Mouse (Mus musculus) left cerebral cortex, adult 9 months (tissue): ENCODE data around the gene Tenm2.

ENCODE experiments used
- DNase-seq, 2 experiments: peaks; one replicate each; pipeline ENCODE4 v3.0.0; 2022; ENCODE audit warnings: low spot score in 2 of 2

Gene Tenm2

DNA sequence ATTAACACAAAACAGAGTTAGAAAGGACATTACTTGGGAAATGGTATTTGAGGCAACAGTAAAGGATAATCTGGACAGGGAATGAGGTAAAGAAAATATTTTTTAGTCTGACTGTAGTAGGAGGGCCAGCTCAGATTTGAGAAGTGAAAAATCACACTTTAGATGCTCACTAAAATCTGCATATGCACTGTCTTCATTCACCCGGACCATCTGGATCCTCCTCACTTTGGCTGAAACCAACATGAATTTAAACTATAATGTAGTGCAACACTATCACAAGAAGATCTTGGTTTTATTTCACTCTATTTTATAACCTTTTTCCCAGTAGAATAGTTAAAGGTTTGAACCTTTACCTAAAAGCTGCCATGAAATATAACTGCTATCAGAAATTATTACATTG lies 326.7 kb downstream of the Tenm2 start:
- DNase-seq: no peak

- no peak for DNase-seq
Measured at GRCm38 (mm10) chr11:36902302-36902701, 333.5 kb downstream of the Tenm2 start.

DNA sequence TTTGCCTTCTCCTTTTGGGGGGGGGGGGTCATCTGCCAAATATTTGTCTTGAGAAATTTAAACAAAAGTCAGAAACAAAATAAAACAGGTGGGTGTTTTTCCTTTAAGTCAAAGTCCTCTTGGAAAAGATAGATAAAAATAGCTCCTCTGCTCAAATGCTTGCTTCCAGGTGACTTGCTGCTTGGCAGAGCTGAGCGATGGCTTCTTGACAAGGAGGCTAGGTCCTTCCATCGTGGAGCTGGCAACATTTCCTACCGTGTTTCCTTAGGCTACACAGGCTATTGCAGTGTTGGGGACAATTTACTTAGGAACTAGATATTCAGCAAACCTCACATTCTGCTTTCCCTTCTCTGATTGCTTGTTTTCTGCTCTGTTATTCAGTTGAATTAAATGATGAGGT lies 342.7 kb downstream of the Tenm2 start:
- no peak for DNase-seq

- DNase-seq: no peak
Measured at GRCm38 (mm10) chr11:36891106-36891505, 344.7 kb downstream of the Tenm2 start.

- no peak for DNase-seq
Measured at GRCm38 (mm10) chr11:36887490-36887889, 348.3 kb downstream of the Tenm2 start.

GRCm38 (mm10) chr11:36886147-36886546 lies 349.6 kb downstream of the Tenm2 start:
- no peak for DNase-seq

GRCm38 (mm10) chr11:36872961-36873360 lies 362.8 kb downstream of the Tenm2 start:
- no peak for DNase-seq

DNA sequence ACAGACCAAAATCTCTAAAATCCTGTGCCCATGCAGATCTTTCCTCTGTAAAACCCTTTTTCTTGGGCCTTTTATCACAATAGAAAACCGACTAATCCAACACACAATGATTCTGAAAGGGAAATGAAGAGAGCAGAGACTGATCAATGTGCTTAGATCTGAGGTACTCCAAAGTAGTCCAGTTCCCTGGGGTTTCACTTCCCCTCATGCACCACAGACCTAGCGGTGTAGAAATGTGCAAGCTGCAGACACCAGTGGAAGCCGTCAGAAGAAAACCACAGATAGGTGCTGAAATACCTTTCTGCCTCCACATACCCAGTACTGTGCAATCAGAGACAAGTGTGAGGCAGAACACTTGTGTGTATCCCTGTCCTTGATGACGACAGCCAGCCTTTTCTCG lies 365.2 kb downstream of the Tenm2 start:
- no peak for DNase-seq

- no peak for DNase-seq
Measured at GRCm38 (mm10) chr11:36851690-36852089, 384.1 kb downstream of the Tenm2 start.

GRCm38 (mm10) chr11:36847451-36847850 lies 388.3 kb downstream of the Tenm2 start:
- no peak for DNase-seq

DNA sequence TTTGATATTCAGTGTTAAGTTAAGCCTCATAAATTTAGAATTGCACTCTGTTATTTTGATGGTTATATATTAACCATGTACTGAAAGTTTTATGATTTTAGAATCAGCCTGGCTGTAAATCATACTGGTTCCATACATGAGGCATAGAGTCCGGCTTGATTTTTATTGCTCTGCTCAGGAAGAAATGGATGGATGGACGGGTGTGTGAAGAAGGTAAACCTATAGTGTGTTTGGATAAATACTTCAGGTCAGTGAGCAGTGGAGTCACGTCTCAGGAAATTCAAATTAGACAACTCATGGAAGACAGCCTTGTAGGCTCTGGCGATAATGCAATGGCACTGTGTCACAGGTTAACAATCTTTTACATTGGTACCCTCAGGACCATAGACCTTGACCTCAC lies 402.9 kb downstream of the Tenm2 start:
- DNase-seq: no peak

DNA sequence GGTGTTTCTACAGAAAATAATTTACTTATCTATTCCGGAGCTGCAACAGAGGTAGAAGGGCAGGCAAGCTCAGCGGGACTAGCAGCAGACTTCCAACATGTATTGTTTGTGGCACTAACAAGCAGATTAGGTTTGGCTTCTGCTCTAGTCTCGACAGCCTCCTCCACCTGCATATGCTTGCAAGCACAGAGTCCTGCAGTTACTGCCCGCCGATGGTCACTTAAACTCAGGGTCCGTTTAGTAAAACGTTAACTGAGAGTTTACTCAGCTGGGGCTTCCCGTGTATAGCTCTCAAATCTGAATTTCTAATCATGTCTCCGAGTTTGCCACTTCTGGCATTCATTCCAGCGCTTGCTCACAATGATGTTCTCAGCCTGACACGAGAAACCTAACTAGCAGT lies 404.3 kb downstream of the Tenm2 start:
- DNase-seq: no peak

- no peak for DNase-seq
Measured at GRCm38 (mm10) chr11:36824666-36825065, 411.1 kb downstream of the Tenm2 start.

GRCm38 (mm10) chr11:36804615-36805014 lies 431.1 kb downstream of the Tenm2 start:
- no peak for DNase-seq

- no peak for DNase-seq
Measured at GRCm38 (mm10) chr11:36802208-36802631, 433.5 kb downstream of the Tenm2 start.

GRCm38 (mm10) chr11:36801683-36802082 lies 434.1 kb downstream of the Tenm2 start:
- no peak for DNase-seq

DNA sequence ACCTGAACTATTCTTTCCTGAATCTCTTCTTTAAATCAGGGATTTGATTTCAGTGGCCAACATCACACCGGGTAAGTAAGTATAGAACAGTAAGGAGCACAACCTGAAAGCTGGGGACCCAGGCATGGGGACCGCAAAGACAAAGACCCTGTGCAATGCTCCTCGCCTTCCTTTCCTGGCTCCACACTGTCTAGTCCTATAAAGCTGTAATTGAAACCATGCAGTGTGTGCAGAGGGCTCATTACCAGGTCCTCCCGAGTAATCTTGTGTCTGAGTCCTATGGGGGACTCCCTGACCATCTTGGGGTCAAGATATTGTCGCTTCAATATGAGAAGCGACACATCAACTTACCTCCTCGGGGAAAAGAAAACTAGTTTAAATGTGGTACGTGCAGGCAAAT lies 436.4 kb downstream of the Tenm2 start:
- no peak for DNase-seq

DNA sequence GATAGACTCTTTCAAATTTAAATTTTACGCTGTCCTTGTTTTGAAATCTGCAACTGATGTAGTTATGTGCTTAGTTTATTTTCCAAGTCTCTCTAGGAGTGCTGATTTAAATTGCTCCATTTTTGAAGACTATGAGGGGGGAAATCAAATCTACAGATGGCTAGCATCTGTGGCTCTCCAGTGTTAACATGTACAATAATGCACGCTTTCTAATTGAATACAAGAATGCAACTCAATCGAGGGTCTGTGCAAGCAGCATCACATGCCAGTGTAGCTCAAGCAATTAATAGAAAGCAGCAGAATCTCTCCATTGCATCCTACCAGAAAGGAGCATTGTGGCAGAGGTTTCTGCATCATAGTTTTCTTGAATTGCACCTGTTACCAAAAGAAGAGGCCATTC lies 477.8 kb downstream of the Tenm2 start:
- DNase-seq: no peak

DNA sequence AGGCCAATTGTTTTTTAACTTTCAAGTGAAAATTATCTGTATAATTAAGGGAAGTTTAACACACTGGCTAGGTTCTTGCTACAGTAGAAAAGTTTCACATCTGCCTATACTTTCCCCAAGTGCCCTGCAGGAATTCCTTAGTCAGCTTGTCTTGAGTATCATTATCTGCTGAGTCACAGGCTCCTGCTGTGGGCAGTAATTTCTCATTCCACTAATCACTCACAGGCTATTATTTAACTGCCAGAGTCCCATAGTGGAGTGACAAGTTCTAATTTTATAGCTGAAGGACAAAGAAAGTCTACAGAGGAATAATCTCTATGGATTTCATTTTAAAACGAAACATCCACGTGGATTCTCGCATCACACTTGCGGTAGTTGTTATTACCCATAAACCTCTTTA lies 489.5 kb downstream of the Tenm2 start:
- no peak for DNase-seq

GRCm38 (mm10) chr11:36727800-36728199 lies 508.0 kb downstream of the Tenm2 start:
- no peak for DNase-seq

GRCm38 (mm10) chr11:36702881-36703280 lies 532.9 kb downstream of the Tenm2 start:
- DNase-seq: no peak

GRCm38 (mm10) chr11:36700951-36701350 lies 534.8 kb downstream of the Tenm2 start:
- DNase-seq: no peak

- DNase-seq: peak in 1 of 2 experiments; percentile 33
Measured at GRCm38 (mm10) chr11:36700131-36700530, 535.6 kb downstream of the Tenm2 start.

GRCm38 (mm10) chr11:36698268-36698667 lies 537.5 kb downstream of the Tenm2 start:
- DNase-seq: no peak

DNA sequence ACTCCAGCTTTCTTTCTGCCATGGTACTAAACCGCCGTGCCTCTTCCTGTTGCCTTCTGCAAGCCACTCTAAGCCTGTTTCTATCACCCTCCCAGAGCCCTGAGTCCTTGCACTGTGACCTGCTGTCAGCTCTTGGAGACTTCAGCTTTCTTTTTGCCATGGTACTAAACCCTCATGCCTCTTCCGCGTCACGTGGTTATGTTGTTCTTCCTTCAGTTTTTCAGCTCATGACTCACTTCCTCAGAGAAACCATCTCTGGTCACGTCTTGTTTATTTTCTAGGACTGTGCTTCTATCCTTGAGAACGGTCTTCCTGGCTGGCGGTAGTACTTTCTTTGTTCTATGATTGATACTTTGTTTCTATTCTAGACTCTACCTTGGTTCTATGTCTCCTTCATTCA lies 537.9 kb downstream of the Tenm2 start:
- DNase-seq: no peak
